Mouse (Mus musculus) lung, postnatal 4 days (tissue): ENCODE results near the gene Dnph1.
"Not testable (repeated sequence)": the region's sequence is repeated elsewhere in the genome, so short reads cannot be mapped to it uniquely, and the experiment has no call there.

Experiments
- DNase-seq, 2 experiments: peaks; one replicate each; pipeline ENCODE4 v3.0.0; 2021

Dnph1 gene

DNA sequence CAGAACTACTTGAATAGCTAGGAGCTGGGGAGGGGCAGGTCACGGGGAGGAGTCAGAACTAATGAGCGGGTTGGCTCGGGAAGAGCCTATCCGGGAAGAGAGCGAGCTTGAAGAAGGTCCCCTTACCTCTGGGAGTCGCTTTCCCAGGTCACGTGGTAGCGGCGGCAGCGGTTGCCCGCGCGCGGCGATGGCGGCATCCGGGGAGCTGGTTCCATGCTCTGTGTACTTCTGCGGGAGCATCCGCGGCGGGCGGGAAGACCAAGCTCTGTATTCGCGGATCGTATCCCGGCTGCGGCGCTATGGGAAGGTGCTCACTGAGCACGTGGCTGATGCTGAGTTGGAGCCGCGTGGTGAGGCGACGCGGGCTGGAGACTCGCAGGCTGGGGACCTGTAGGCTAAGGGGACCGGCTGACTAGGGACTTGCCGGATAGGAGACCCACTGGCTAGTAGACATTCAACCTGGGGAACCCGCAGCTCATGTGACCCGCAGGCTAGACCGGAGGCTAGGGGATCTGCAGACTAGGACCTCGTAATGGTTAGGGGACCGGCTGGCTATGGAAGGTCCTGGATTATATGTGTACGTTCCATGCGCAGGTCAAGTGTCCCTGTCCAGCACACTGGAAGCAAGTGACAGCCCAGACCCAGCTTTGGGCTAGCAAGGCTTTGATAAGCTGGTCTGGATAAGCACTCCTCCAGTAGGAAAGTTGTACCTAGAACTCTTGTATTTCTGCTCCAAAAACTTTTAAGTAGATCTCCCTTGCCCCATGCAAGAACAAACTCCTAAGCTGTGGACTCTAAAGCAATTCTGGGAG, at the start of gene Dnph1:
TSS of gene Dnph1 (plus strand) at position 89 of the 812 bp plus-strand sequence.
- DNase-seq, result peak; percentile 76 to 80

DNA sequence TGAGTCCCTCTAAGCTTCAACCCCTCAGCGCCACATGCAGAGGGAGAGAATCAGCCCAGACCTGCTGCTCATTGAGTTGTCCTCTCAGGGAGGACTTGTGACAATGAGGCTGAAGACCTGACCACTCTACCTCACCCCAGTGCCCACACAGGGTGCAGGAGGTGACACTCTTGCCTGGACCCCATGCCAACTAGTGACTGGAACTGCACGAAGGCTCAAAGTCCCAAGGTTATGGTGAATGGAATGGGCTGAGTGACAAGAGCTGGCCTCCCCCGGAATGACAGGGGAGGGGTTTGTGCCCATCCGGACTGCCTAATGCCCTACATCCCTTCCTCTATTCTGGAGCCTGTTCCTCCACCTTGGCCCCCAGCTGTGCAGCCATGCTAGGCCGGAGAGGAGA, 43.8 kb upstream of the Dnph1 start:
- no peak for DNase-seq

DNA sequence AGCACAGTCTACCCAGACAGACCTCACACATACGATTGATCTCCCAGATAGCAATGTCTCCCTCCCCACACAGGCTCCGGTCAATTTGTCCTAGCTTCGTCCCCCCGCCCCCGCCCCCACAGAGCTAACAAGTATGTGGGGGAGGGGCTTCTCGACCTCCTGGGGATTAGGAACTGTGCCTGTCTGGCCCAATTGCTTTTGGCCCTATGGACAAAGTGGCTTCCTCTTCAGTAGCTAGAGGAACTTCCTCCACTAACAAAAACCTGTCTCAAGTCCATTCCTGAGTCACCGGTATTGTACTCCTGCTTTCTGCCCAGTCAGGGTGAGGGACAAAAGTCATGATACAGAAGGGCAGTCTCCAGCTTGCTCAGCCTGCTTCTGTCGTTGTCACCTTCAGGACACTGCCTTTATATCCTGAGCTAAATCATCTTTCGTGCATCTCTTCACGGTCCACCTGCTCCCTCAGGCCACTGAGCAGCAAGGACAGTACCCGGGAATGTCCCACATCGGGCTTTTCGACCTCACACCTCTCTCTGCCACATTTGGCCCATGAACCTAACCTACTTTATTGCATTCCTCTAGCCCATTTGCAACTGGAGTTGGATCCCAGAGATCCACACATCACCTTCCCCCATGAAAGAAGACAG, 43.1 kb upstream of the Dnph1 start:
- no peak for DNase-seq

DNA sequence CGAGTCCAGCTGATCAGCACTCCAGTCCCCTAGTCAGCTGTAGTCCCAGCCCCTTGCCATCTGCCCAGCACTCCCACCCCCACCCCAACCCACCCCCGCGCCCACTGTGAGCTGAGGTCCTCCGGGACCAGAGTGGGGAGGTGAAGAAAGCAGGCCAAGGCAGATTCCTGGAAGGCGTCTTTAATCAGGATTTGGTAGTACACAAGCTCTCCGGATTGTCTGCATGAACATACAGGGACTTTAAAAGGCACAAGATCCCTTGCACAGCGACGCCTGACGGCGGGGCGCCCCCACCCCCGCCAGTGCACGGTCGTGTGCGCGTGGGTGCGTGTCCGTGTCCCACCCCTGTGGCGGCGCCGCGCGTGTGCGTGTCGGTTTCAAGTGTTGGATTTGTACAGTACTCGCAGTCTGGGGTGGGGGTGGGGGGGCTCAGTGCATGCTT, 42.5 kb upstream of the Dnph1 start:
- no peak for DNase-seq

DNA sequence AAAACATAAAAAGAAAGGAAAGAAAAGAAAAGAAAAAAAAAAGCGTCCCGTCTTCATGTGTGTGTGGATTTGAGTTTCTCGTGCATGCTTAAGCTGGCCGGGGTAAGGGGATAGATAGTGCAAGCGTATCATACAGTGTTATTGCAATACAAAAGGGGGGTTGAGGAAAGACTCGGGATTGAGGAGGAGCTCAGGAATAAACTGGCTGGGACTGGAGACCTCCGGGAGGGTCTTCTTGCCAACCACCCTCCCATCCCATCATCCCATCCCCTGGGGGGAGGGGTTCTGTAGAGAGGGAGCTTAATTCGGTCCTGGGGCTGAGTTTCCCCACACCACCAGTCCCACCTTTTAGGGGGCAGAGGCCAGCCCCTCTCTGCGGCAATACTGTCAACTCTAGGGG, 42.0 kb upstream of the Dnph1 start:
- no peak for DNase-seq

DNA sequence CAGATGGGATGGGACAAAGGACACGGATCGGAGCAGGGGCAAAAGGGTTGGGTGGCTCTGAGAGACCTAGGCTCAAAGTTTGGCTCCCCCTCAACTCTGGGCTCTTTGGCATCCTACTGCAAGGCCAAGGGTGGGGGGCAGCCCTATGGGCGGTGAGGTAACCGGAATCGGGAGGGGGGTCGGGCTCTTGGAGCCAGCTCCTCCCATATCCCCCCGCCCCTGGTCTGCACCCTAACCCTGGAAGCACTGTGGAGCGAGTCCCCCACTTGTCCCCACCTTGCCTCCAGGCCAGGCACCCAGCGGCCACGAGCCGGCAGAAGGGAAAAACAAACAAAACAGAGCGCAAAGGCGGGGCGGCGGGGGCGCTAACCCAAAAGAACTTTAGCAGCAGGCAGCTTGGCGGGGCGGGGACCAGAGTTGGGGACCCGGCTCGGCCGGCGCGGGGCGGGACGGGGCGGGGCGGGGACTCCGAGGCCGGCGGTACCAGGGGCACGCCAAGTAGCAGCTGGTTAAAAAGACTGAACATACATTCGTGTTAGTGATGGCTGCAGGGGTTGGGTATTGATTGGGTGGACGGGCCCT, 41.3 kb upstream of the Dnph1 start:
- peak; percentile 56 to 62 for DNase-seq

DNA sequence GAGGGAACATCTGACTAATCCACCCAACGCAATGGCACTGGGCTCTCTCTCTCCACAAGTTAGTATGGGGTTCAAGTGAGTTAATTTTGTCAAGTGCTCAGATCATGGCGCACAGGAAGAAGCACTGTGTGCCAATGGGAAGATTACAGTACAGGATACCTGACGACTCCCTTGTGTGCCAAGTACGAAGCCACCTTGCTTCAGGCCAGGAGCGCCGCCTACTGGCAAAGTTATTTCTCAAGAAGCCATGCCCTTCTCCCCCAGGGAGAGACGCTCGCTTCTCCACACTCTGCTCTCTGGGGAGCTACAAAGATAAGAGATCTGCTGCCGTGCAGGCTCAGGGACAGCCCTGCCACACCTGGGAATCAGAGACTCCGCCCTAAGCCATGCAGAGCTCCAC, 38.7 kb upstream of the Dnph1 start:
- peak in 1 of 2 experiments; percentile 46 for DNase-seq

DNA sequence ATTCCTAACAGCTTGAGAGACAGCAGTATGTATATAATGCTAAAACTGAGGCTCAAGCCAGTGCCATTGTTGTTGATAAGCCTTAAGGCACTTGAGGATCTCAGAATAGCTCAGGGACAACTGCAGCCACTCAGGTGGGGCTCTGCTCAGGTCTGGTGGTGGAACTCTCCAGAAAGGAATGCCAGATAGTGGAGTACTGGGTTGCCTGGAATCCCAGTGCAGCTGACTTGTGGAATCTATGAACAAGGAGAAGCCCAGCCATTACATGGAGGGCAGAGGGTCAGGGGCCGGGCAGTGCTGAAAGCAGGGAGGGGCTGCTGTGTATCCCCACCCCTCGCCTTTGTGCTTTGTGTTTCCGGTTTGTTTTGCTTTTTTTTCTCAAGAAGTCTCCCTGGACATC, 38.1 kb upstream of the Dnph1 start:
- no peak for DNase-seq

DNA sequence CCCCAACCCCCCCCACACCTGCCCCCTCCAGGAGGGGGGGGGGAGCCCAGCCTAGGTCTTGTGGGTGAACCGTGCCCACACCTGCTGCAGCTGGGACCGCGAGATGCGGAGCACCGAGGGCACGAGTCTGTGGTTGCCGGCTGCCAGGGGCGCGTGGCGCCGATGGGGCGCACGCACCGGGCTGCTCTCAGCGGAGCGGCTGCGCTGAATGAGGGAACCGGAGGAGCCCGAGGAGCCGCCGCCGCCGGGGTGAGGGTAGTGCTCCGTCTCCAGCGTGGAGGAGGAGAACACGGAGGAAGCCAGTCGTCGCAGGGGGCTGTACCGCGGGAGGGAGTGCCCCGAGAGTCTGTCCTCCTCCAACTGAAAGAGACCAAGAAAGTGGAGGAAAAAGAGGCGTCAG, 35.8 kb upstream of the Dnph1 start:
- no peak for DNase-seq

DNA sequence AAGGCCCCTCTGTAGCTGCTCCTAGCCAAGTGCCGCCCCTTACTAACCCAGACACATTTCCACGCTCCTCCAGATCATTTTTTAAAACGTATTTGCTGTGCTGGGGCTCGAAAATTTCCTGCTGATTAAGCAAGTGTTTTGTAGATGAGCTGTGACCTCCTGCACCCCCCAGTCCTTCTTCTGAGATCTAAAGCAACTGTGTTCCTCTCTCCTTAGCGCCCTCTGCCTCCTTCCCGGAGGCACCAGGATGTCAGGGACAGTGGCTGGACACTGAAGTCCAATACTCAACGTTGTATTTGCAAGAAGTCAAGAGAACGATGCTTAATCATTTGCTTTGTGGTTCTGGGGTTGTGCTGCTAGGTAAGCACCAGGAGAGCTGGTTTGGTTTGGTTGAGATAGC, 35.2 kb upstream of the Dnph1 start:
- no peak for DNase-seq

DNA sequence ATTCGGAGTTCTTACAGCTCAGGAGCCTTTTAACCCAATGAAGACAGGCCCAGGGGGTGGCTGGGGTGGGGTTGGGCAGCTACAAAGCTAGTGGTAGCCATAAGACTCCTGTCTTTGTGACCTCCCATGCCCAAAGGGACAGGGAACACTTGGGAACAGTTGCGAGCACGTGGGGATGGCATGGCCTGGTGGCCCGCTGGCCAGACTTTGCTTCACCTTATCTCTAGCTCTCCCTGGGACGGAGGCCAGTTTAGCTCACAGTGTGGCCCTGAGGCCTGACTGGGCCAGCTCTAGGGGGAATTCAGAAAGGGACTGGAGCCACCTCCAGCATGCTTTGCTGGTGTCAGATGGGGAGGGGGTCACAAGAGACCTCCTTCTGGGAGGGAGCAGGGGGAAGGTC, 34.3 kb upstream of the Dnph1 start:
- no peak for DNase-seq

DNA sequence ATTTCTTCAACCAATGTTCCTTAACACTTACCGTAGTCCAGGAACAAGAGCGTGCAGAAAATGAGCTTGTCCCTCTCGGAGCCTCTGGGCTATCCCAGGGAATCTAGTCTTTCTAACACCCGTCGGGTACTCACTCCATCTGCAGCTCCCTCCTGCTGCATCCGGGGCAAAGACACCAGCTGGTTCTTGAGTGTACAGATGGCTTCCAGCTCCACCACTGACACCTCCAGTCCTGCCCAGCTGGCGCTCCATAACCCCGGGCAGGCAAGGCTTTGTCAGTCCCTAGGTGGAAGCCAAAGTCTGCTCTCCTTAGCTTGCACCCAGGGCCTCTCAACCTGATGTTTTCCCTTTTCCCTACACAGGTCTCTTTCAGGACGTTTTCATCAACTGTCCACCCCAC, 28.7 kb upstream of the Dnph1 start:
- DNase-seq, result no peak

DNA sequence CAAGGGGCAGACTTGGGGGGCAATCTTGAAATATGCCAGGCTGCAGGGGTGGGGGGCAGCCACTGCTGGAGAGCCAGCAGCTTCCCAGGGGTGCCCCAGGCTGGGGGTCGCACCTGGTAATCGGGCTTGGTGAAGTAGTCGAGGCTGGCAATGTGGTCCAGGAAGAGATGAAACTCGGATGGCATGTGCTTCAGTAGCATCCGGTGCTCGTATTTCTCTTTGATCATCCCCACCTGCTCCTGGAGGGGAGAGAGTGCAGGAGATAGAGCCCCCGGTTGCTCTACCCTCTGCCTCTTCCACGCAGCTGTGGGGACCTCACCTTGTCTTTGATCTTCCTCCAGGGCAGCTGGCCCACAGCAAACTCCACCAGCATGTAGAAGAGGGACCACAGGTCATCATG, 19.9 kb upstream of the Dnph1 start:
- no peak for DNase-seq

DNA sequence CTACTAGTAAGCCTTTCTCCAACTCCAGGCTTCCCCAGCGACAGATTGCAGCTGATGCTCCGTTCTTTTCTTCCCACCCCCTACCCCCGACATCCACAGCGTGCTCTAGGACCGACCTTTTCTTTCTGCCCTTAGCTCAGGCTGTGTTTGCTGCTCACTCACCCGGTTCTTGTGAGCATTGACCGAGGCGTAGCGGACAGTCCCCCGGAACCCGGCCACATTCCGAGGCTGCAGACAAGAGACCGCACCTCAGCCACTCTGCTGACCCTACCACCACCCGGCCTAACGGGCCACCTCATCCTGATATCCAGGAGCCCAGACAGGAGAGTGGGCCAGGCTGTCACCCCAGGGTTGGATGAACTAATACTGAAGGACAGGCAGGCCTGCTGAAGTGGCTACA, 19.2 kb upstream of the Dnph1 start:
- no peak for DNase-seq

DNA sequence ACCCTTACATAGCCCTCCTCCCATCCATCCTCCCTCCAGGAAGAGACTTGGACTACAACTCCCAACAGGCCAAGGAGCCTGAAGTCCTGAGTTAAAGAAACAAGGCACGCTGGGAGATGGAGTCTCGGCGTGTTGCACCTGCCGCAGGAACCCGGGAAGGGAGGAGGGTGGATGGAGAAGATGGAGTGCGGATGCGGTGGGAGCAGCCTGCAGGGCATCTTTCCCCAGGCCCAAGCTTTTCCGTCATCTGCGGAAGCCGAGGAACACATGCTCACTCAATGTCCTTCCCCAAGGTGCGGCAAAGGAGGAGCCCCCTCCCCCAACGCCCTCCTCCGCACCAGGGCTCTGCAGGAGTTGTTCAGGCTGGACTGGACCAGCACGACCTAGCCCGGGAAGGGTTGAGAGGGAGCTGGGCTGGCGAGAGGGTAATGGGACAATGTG, 12.9 kb upstream of the Dnph1 start:
- peak in 1 of 2 experiments; percentile 21 for DNase-seq

DNA sequence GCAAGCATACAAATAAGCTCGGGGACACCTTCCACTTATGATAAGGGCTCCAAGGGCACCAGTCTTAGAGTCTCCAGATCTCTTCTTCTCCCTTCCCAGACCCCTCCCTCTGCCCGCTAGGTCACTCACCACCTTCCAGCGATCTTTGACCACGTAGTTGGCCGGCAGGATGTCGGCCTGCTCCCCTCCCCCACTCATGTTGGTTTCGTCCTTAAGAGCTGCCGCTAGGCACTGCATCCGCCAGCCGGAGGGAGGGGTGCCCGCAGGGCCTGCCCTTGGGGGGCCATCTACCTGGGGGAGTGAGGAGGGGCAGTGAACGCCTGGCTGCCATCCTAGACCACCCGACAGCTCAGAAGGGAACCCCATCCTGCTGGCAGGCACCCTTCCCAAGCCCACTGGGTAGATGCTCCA, 12.5 kb upstream of the Dnph1 start:
- no peak for DNase-seq

DNA sequence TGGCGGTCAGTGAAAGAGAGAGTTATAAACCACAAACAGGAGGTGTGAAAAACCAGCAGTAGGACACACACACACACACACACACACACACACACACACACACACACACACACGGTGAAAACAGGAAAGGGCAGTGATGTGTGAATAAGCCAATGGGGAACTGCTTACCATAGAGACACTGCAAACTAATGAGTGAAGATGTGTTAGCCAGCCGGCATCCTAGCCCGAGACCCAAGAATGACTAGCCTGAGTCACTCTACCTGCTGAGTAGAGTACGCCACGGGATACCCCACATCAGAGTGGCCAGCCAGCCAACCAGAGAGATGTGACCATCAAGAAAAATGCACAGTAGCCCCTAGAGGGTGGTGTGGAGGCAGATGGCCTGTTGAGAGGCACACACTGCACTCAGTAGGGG, 12.0 kb upstream of the Dnph1 start:
- no peak for DNase-seq

DNA sequence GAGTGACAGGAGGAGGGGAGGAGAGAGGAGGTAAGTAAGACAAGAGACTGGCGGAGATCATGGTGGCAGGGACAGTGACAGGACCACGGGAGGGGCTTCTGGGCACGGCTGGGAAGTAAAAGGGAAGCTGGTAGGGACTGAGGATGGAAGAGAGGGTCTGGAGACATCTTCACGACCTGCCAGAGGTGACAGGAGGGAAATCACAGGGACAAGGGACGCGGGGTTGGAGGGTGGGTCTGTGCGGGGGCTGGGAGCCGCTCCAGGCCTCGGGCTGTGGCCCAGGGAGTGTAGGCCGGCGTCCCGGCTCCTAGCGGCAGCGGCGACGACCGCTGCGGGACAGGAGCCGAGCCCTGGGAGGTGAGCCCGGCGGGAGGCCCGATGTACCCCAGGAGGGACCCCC, 9.5 kb upstream of the Dnph1 start:
- DNase-seq, result no peak

DNA sequence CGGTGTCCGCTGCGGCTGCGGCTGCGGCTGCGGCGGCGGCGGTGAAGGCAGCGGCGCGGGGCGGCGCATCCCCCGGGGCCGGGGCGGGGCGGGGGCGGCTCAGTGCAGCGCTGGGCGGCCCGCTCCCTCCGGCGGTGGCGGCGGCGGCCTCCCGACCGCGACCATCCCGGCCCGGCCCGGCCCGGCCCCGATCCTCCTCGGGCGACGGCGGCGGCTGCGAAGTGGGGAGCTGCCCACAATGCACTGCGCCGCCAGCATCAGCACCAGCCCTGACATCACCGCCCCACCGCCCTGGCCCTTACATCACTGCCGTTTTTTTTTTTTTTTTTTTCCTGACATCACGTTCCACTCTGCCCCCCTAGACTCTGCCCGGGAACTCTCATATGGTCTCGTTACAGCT, 9.1 kb upstream of the Dnph1 start, which contains the start of gene Ttbk1:
TSS of gene Ttbk1 (minus strand) at position 245 of the 400 bp plus-strand sequence.
- DNase-seq, result no peak

DNA sequence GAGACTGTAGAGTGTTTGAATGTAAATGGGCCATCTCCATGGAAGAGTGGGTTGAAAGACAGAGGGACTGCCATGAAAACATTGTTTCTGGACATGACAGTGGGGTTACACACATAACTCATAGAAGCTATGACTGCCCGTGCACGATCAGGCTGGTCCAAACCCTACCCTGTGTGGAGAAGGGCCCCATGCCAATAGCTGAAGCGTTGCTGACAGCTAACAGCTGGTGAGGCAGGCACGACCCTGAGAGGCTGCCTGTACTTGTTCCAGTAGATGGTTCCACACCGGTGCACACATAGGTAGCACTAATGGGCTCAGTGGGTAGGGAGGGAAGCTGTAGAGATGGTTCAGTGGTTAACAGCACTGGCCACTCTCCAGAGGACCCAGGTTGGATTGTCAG, 1.0 kb upstream of the Dnph1 start:
- peak; percentile 25 to 63 for DNase-seq

DNA sequence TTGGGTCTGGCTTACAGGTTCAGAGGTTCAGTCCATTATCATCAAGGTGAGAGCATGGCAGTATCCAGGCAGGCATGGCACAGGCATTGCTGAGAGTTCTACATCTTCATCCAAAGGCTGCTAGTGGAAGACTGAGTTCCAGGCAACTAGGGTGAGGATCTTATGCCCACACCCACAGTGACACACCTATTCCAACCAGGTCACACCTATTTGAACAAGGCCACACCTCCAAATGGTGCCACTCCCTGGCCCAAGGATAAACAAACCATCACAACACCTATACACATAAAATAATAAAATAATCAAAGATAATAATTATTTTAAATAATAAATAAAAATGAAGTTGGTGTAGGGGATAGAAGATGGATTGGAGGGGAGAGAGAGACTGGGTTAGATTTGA, 430 bp upstream of the Dnph1 start:
- DNase-seq, result not testable (repeated sequence)

DNA sequence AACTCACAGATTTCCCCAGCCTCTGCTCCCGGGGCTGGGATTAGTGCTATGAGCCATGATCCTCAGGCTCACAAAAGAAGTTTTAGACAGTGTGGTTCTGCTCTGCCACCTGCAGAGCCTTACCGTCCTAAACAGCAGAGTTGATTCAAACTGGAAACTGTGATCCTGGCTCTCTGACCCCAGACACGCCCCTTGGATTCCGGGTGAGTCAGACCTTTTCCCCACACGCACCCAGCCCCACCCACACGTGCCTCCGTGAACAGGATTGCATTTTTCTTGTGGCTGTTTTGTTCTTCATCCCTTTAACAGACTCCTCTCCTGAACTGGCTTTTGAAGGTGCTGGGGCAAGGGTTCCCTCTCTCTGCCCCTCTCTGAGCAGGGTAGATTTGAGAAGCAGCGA, 1.4 kb downstream of the Dnph1 start:
- DNase-seq, result no peak

DNA sequence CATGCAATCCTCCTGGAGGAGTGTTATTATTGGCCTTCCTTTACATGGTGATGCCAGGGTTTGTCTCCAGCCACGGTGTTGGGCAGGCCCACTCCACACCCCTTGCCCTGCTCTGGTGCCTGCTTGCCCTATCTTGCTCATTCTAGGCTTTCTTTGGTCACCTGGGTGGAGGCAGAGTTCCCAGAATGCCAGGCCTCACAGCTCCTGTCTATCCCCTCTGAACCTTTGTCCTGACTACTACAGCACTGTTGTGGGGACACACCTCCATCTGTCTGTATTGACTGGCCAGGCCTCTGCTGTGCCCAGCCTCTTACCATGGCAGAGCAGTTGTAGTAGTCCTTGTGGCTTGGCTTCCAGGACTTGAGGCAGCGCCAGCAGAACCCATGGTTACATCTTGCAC, 6.3 kb downstream of the Dnph1 start:
- DNase-seq, result no peak
